Mouse (Mus musculus) duodenum, adult 2 months (tissue): ENCODE measurements around the gene Rrp12. TPM values are rescaled to one million over a fixed set of nuclear protein-coding genes. Genes with fewer than 3 reads are reported as not detected.

Experiments used
- polyA plus RNA-seq: library from polyadenylated mRNA; depleted of rRNA; stranded (reverse); fragments of >200 nt; gene quantifications from 2 replicates; pipeline ENCODE4 v1.2.3, GENCODE M21; 2012; ENCODE audit warnings: low replicate concordance; rRNA removed

Rrp12 gene
- 2.8 and 2.9 TPM in 2 replicates for polyA plus RNA-seq

GRCm38 (mm10) chr19:41895460-41896318 is at the start of gene Rrp12:
Gene Rrp12, minus strand, starts transcription at chr19:41896173.

GRCm38 (mm10) chr19:41933179-41934086 is 37.5 kb upstream of the Rrp12 start, which contains the start of the genes Exosc1 and Zdhhc16:
Gene Exosc1, minus strand, starts transcription at chr19:41933423.
Gene Zdhhc16, plus strand, starts transcription at chr19:41933480.

GRCm38 (mm10) chr19:41911178-41912073 is 15.5 kb upstream of the Rrp12 start, which contains the start of gene Pgam1:
Gene Pgam1, plus strand, starts transcription at chr19:41911923.

GRCm38 (mm10) chr19:41847992-41848851 is 47.8 kb downstream of the Rrp12 start, which contains the start of gene Frat2:
Gene Frat2, minus strand, starts transcription at chr19:41848132.

GRCm38 (mm10) chr19:41829381-41830105 is 66.4 kb downstream of the Rrp12 start, which contains the start of gene Frat1:
Gene Frat1, plus strand, starts transcription at chr19:41829970.

Other genes starting within 250 kb of the Rrp12 start
- 0.32 and 0.40 TPM in 2 replicates for gene Slit1, start 152.5 kb downstream of the Rrp12 start, polyA plus RNA-seq
- gene Arhgap19, start 94.1 kb downstream of the Rrp12 start, polyA plus RNA-seq: 0.93 and 1.5 TPM in 2 replicates
- 18.4 and 49.1 TPM in 2 replicates for gene Frat1, start 66.2 kb downstream of the Rrp12 start, polyA plus RNA-seq
- gene Frat2, start 48.0 kb downstream of the Rrp12 start, polyA plus RNA-seq: 29.2 and 91.6 TPM in 2 replicates
- 189 and 241 TPM in 2 replicates for gene Pgam1, start 15.8 kb upstream of the Rrp12 start, polyA plus RNA-seq
- gene Exosc1, start 37.2 kb upstream of the Rrp12 start, polyA plus RNA-seq: 1.5 and 5.1 TPM in 2 replicates
- gene Zdhhc16, start 37.3 kb upstream of the Rrp12 start, polyA plus RNA-seq: 28.6 and 43.7 TPM in 2 replicates
- gene Mms19, start 85.0 kb upstream of the Rrp12 start, polyA plus RNA-seq: 32.3 and 33.0 TPM in 2 replicates
- 8.4 and 11.7 TPM in 2 replicates for gene Ubtd1, start 85.6 kb upstream of the Rrp12 start, polyA plus RNA-seq
- not detected in 2 replicates for gene Ankrd2, start 139.8 kb upstream of the Rrp12 start, polyA plus RNA-seq
- gene Hoga1, start 149.4 kb upstream of the Rrp12 start, polyA plus RNA-seq: 2.5 and 2.9 TPM in 2 replicates
- gene 4933411K16Rik, start 156.1 kb upstream of the Rrp12 start, polyA plus RNA-seq: 0.23 TPM in 1 of 2 replicates, not detected in the other
- 1.1 and 2.1 TPM in 2 replicates for gene Morn4, start 190.2 kb upstream of the Rrp12 start, polyA plus RNA-seq
- gene Pi4k2a, start 194.3 kb upstream of the Rrp12 start, polyA plus RNA-seq: 17.0 and 24.9 TPM in 2 replicates
- 10.0 and 16.3 TPM in 2 replicates for gene Avpi1, start 232.9 kb upstream of the Rrp12 start, polyA plus RNA-seq